Mouse (Mus musculus) lung, embryonic 14.5 days (tissue): ENCODE measurements around the gene Mctp1. TPM values are rescaled to one million over a fixed set of nuclear protein-coding genes. Genes with fewer than 3 reads are reported as not detected.

Source experiments
- ATAC-seq: fragments of 200-750 bp; cut with Nextera tagmentation; 2 replicates; pipeline ENCODE4 v1.8.0; 2017; ENCODE audit warnings: mild to moderate bottlenecking, moderate TSS enrichment, moderate library complexity; ENCODE audit not compliant: insufficient read depth
- DNase-seq: peaks from one replicate; pipeline ENCODE4 v3.0.0-alpha.2; 2015
- H3K27ac ChIP-seq: fragments of 300-500 bp; sonication (generic); 2 replicates; pipeline ENCODE4 v1.5.1; 2014; ENCODE audit warnings: low read depth, mild to moderate bottlenecking, moderate library complexity
- H3K27me3 ChIP-seq: fragments of 300-500 bp; sonication (generic); 2 replicates; pipeline ENCODE4 v1.6.1; 2014; ENCODE audit warnings: low read length, control low read depth; ENCODE audit not compliant: insufficient read depth
- H3K36me3 ChIP-seq: fragments of 300-500 bp; sonication (generic); 2 replicates; pipeline ENCODE4 v1.6.1; 2014; ENCODE audit warnings: control low read depth; ENCODE audit not compliant: insufficient read depth
- H3K4me1 ChIP-seq: fragments of 300-500 bp; sonication (generic); 2 replicates; pipeline ENCODE4 v1.6.1; 2014; ENCODE audit warnings: antibody characterized with exemption, control low read depth; ENCODE audit not compliant: insufficient read depth
- H3K4me2 ChIP-seq: fragments of 300-500 bp; sonication (generic); 2 replicates; pipeline ENCODE4 v1.6.1; 2014; ENCODE audit warnings: mild to moderate bottlenecking
- H3K4me3 ChIP-seq: fragments of 300-500 bp; sonication (generic); 2 replicates; pipeline ENCODE4 v1.5.1; 2014; ENCODE audit warnings: low read depth, low read length
- H3K9ac ChIP-seq: fragments of 300-500 bp; sonication (generic); 2 replicates; pipeline ENCODE4 v1.6.1; 2014
- H3K9me3 ChIP-seq: fragments of 300-500 bp; sonication (generic); 2 replicates; pipeline ENCODE4 v1.6.1; 2016; ENCODE audit warnings: low read depth, low read length, control low read depth
- CTCF ChIP-seq: IDR thresholded peaks from 2 replicates; pipeline ENCODE4 v1.5.1; 2016; ENCODE audit warnings: antibody characterized with exemption, low read depth
- WGBS: fragments of 180-500 bp; shearing (Covaris S2); extraction: QIAGEN DNeasy Blood & Tissue Kit; methylation state at CpG from one replicate; pipeline ENCODE4 v1.1.7; 2014; 5-methylcytosine and 5-hydroxymethylcytosine counted together
- polyA plus RNA-seq: library from polyadenylated mRNA; unstranded; fragments of >200 nt; fragmentation: Nextera tagmentation; extraction: Ambion mirVana; gene quantifications from 2 replicates; pipeline ENCODE4 v1.2.1, GENCODE M21; 2014

Gene Mctp1
- polyA plus RNA-seq, 1 experiment from 2014 or later: 0.82 TPM

DNA sequence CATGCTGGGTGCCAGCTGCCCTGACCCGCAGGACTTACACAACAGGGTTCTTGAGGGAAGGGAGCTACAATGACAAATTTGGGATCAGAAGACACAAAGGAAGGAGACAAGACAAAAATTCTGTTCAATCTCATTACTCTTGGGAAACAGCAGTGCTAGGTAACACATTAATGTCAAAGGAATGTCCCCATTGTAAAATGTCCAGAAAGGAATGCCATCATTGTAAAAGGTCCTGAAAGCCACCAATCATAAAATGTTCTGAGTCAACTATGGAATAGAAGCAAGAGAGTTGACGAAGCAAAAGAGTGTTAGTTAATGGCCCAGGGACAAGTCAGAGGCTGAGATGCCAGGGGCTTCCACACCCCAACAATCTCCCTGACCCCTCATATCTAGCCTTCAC is 145.6 kb downstream of the Mctp1 start:
- 80% methylated on average over 2 of the region's 2 CpGs for WGBS
- TF ChIP-seq CTCF: no peak
- Histone ChIP-seq H3K4me3 (no peak overlapping the region), H3K27ac (no peak overlapping the region), H3K36me3 (no peaks in the 10 kb centered on the region), H3K4me1 (no peaks in the 10 kb centered on the region), H3K4me2 (no peak overlapping the region), H3K9ac (no peak overlapping the region), H3K27me3 (no peaks in the 10 kb centered on the region), H3K9me3 (no peaks in the 10 kb centered on the region)
- DNase-seq (no peak), ATAC-seq (no peak)

DNA sequence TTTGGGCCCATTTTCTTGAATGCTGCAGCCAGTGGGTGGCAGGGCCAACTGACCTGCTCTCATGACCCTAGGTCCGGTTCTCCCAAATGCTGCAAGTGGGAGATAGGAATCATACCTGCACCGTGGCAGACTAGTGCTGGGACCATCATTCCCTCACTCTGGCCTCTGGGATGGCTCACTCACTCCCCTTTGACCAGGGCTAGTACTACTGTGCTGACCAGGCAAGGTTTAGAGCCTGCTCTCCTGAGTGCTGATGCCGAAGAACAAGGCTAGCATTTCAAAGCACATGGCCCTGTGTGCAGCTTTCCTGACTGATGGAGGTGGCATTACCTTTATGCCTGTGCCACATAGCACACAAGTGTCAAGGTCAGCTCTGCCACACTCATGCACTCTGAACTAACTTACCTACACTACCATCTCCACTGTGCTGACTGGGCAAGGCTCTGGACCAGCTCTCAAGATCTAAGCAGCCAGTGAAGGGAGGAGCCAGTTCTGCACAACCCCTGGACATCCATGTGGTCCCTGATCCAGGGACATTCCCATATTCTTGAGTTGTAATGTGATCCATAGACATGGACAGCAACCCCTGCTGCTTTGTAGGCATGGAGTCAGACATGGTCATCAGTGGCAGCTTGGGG is 146.7 kb downstream of the Mctp1 start:
- Histone ChIP-seq H3K9ac (no peak overlapping the region), H3K27ac (no peak overlapping the region), H3K4me1 (no peaks in the 10 kb centered on the region), H3K36me3 (no peaks in the 10 kb centered on the region), H3K4me3 (no peak overlapping the region), H3K9me3 (no peaks in the 10 kb centered on the region), H3K4me2 (no peak overlapping the region), H3K27me3 (no peaks in the 10 kb centered on the region)
- TF ChIP-seq CTCF: no peak
- DNase-seq (no peak), ATAC-seq (no peak)
- 76% methylated on average over 3 of the region's 3 CpGs for WGBS

DNA sequence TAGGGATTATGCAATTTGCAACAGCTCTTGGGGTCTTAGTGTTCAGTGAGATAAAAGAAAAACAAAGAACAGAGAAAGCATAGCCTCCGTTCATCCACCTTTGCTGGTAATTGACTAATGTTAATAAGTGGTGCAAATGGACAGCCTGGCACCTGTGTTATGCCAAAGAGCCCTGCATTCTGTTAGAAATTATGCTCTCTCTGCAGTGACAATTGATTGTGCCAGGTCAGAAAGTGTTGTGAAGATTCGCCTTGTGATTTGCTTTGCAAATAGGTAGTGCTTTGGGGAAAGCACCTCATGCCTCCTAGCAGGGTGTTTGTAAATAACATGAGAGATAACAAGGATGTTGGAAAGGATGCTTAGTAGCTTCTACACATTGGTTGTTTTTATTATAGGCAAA is 163.5 kb downstream of the Mctp1 start:
- no peak for TF ChIP-seq CTCF
- Histone ChIP-seq H3K4me2 (no peak overlapping the region), H3K9ac (no peak overlapping the region), H3K27ac (no peak overlapping the region), H3K27me3 (no peaks in the 10 kb centered on the region), H3K4me3 (no peak overlapping the region), H3K4me1 (no peaks in the 10 kb centered on the region), H3K36me3 (no peaks in the 10 kb centered on the region), H3K9me3 (no peaks in the 10 kb centered on the region)
- DNase-seq (no peak), ATAC-seq (no peak)
- WGBS: 66% methylated on average over 2 of the region's 2 CpGs

DNA sequence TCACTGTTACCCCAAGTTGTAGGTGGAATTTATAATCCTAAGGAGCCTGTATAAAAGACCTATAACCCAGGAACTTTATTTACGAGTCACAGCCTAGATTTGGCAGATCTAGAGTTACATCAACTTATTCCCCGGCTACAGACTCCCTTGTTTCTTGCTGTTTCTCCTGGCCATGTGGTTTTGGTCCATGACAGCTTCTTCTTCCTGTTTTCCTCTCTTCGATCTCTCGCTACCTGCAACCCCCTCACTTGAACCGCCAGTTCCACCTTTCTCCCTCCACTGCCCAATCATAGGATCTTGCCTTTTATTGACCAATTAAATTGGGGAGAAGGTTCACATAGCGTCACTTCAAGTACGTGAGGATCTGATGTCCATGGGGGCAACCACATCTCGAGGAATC is 176.6 kb downstream of the Mctp1 start:
- WGBS: 81% methylated on average over 8 of the region's 8 CpGs
- no peak overlapping the region for H3K4me2 ChIP-seq
- no peak overlapping the region for H3K4me3 ChIP-seq
- H3K9ac ChIP-seq: no peak overlapping the region
- H3K4me1 ChIP-seq: no peaks in the 10 kb centered on the region
- no peak overlapping the region for H3K27ac ChIP-seq
- no peaks in the 10 kb centered on the region for H3K27me3 ChIP-seq
- no peak for ATAC-seq
- no peak for TF ChIP-seq CTCF
- no peak for DNase-seq
- H3K9me3 ChIP-seq: no peaks in the 10 kb centered on the region
- H3K36me3 ChIP-seq: no peaks in the 10 kb centered on the region

DNA sequence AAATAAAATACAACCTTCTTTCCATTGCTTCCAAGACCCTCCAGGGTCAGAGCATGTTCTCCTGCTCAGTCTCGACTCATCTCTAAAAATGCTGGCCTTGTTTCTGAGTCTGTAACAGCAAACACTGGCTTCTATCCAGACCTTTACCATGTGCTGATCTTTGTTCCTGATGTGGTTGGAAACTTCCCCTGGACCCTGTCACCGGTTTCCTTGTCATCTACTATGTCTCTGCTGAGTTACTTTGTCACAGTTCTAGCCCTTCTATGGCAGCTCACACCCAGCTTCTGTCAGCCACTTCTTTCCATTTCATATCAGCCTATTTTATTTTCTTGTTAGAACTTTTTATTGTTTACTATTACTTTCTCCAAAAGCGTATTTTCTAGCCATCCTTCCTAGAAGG is 177.3 kb downstream of the Mctp1 start:
- WGBS: 64% methylated on average over 3 of the region's 3 CpGs
- Histone ChIP-seq H3K27ac (no peak overlapping the region), H3K9ac (no peak overlapping the region), H3K9me3 (no peaks in the 10 kb centered on the region), H3K4me3 (no peak overlapping the region), H3K4me1 (no peaks in the 10 kb centered on the region), H3K36me3 (no peaks in the 10 kb centered on the region), H3K4me2 (no peak overlapping the region), H3K27me3 (no peaks in the 10 kb centered on the region)
- DNase-seq (no peak), ATAC-seq (no peak)
- TF ChIP-seq CTCF: no peak

DNA sequence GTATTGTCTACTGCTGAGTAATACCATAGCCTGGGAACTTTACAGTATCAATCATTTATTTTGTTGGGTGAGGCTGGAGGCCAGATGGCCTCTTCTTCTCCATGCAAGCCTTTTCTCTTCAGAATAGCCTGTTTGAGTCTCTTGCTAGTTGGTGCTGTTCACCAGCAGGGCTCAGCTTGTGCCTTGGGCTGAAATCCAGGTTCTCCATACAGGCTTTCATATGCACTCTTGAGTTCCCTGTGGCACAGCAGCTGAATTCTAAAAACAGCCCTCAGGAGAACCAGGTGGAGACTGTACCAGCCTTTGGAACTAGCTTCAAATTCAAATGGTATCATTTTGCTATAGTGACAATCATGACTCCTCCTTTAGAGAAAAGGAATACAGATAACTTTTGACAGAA is 179.7 kb downstream of the Mctp1 start:
- ATAC-seq (no peak), DNase-seq (no peak)
- H3K9ac ChIP-seq: no peak overlapping the region
- no peaks in the 10 kb centered on the region for H3K9me3 ChIP-seq
- no peaks in the 10 kb centered on the region for H3K36me3 ChIP-seq
- no peaks in the 10 kb centered on the region for H3K27me3 ChIP-seq
- no peak overlapping the region for H3K27ac ChIP-seq
- no peak overlapping the region for H3K4me2 ChIP-seq
- no peak for TF ChIP-seq CTCF
- no peak overlapping the region for H3K4me3 ChIP-seq
- no peaks in the 10 kb centered on the region for H3K4me1 ChIP-seq

DNA sequence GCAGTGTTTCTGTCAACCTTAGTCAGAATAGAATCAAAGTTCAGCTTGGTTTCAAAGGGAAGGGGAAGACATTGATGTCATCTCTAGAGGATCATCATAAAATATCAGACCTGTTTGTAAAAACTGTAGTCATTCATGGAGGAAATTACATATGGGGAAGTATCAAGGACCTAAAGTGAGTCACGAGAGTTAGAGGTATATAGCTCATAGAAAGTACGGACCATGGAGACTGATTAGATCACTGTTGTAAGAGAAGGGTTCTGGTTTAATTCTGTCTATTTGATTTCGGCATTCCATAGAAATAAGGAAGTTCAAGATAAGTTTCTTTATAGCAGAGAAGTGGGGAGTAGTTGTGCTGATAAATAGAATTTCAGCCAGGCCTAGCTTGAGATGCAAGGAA is 181.7 kb downstream of the Mctp1 start:
- TF ChIP-seq CTCF: no peak
- H3K4me3 ChIP-seq: no peak overlapping the region
- no peak overlapping the region for H3K27ac ChIP-seq
- ATAC-seq (no peak), DNase-seq (no peak)
- 85% methylated on average over 3 of the region's 3 CpGs for WGBS
- H3K9ac ChIP-seq: no peak overlapping the region
- H3K36me3 ChIP-seq: no peaks in the 10 kb centered on the region
- H3K4me2 ChIP-seq: no peak overlapping the region
- no peaks in the 10 kb centered on the region for H3K4me1 ChIP-seq
- no peaks in the 10 kb centered on the region for H3K9me3 ChIP-seq
- H3K27me3 ChIP-seq: no peaks in the 10 kb centered on the region

DNA sequence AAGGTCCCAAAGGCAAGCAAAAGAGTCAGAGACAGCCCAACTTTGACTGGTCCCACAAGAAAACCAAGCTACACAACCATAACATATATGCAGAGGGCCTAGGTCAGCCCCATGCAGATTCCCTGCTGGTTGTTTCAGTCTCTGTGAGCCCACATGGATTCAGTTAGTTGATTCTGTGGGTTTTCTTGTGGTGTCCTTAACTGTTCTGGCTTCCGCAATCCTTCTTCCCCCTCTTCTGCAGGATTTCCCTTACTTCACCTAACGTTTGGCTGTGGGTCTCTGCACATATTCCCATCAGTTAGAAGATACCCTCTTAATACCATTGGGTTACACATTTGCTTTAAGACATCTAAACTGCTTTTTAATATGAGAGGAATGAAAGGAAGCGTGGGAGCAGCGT is 183.1 kb downstream of the Mctp1 start:
- H3K4me3 ChIP-seq: no peak overlapping the region
- no peaks in the 10 kb centered on the region for H3K4me1 ChIP-seq
- H3K9me3 ChIP-seq: no peaks in the 10 kb centered on the region
- DNase-seq (no peak), ATAC-seq (no peak)
- no peaks in the 10 kb centered on the region for H3K27me3 ChIP-seq
- 87% methylated on average over 4 of the region's 4 CpGs for WGBS
- no peak for TF ChIP-seq CTCF
- no peaks in the 10 kb centered on the region for H3K36me3 ChIP-seq
- H3K9ac ChIP-seq: no peak overlapping the region
- H3K4me2 ChIP-seq: no peak overlapping the region
- no peak overlapping the region for H3K27ac ChIP-seq
